Mouse (Mus musculus) liver, adult (tissue): Measurements from ENCODE around the gene Cox20.

Experiments
- GATA4 ChIP-seq: IDR thresholded peaks from 2 replicates; pipeline ENCODE4 v1.6.1; 2014; ENCODE audit warnings: mild to moderate bottlenecking, low read length; ENCODE audit not compliant: insufficient replicate concordance

Cox20 gene

GRCm38 (mm10) chr1:178336777-178337481 lies 18.0 kb downstream of the Cox20 start:
- TF ChIP-seq GATA4 = no peak

GRCm38 (mm10) chr1:178337551-178338317 lies 18.8 kb downstream of the Cox20 start, which contains the start of gene Hnrnpu:
Gene Hnrnpu, minus strand, starts transcription at chr1:178337797.
- no peak for TF ChIP-seq GATA4

GRCm38 (mm10) chr1:178338318-178338641 lies 19.4 kb downstream of the Cox20 start:
- no peak for TF ChIP-seq GATA4

GRCm38 (mm10) chr1:178340213-178340612 lies 21.3 kb downstream of the Cox20 start:
- TF ChIP-seq GATA4 = no peak

- no peak for TF ChIP-seq GATA4
Measured at GRCm38 (mm10) chr1:178341435-178341834, 22.5 kb downstream of the Cox20 start.

GRCm38 (mm10) chr1:178342063-178342462 lies 23.1 kb downstream of the Cox20 start:
- TF ChIP-seq GATA4 = no peak

- no peak for TF ChIP-seq GATA4
Measured at GRCm38 (mm10) chr1:178342612-178343011, 23.7 kb downstream of the Cox20 start.

- no peak for TF ChIP-seq GATA4
Measured at GRCm38 (mm10) chr1:178350792-178351191, 31.9 kb downstream of the Cox20 start.

GRCm38 (mm10) chr1:178351643-178352042 lies 32.7 kb downstream of the Cox20 start:
- no peak for TF ChIP-seq GATA4

GRCm38 (mm10) chr1:178354576-178354975 lies 35.6 kb downstream of the Cox20 start:
- TF ChIP-seq GATA4 = no peak

- no peak for TF ChIP-seq GATA4
Measured at GRCm38 (mm10) chr1:178357776-178358710, 39.1 kb downstream of the Cox20 start.

GRCm38 (mm10) chr1:178360264-178360663 lies 41.3 kb downstream of the Cox20 start:
- TF ChIP-seq GATA4 = no peak

GRCm38 (mm10) chr1:178360702-178361101 lies 41.8 kb downstream of the Cox20 start:
- TF ChIP-seq GATA4 = no peak

GRCm38 (mm10) chr1:178365171-178365570 lies 46.2 kb downstream of the Cox20 start:
- no peak for TF ChIP-seq GATA4

GRCm38 (mm10) chr1:178368121-178368520 lies 49.2 kb downstream of the Cox20 start:
- TF ChIP-seq GATA4 = no peak
